Mouse (Mus musculus): ENCODE measurements around the gene Prtn3. TPM values are rescaled to one million over a fixed set of nuclear protein-coding genes. Genes with fewer than 3 reads are reported as not detected.

The Prtn3 gene
- polyA plus RNA-seq, 1 experiment from 2014 or later = 19.6 TPM

GRCm38 (mm10) chr10:79857894-79858293 lies 16.4 kb upstream of the Prtn3 start:
- Histone ChIP-seq H3K36me3 (ENCODE audit: control insufficient read depth, insufficient read depth, low read length) (peaks cover 53% of the 10 kb centered on the region), H3K27me3 (ENCODE audit: control insufficient read depth, insufficient read depth, low read length) (no peaks in the 10 kb centered on the region), H3K4me1 (ENCODE audit: control insufficient read depth, insufficient read depth, low read length) (peaks cover 30% of the 10 kb centered on the region), H3K9me3 (ENCODE audit: control insufficient read depth, low read length) (no peaks in the 10 kb centered on the region), H3K27ac (replicated peaks; ENCODE audit: low read depth, low read length) (no peak overlapping the region), H3K4me2 (ENCODE audit: low read depth, severe bottlenecking) (peak overlapping the region; percentile 91), H3K4me3 (ENCODE audit: low read depth, low read length) (peak overlapping the region; percentile 99), H3K9ac (ENCODE audit: low read length) (peak overlapping the region; percentile 43; the same call in 1 of the 2 replicates)
- ATAC-seq (ENCODE audit: insufficient number of reproducible peaks, low FRiP score, low TSS enrichment, low read depth) = no peak
- WGBS = 96% methylated on average over 2 of the region's 2 CpGs
- DNase-seq (ENCODE audit: low spot score) = no peak

- peaks cover 58% of the 10 kb centered on the region for H3K36me3 ChIP-seq (ENCODE audit: control insufficient read depth, insufficient read depth, low read length)
- H3K4me2 ChIP-seq (ENCODE audit: low read depth, severe bottlenecking) = peak overlapping the region; percentile 91
- ATAC-seq (ENCODE audit: insufficient number of reproducible peaks, low FRiP score, low TSS enrichment, low read depth) = no peak
- H3K4me3 ChIP-seq (ENCODE audit: low read depth, low read length) = no peak overlapping the region
- peaks cover 27% of the 10 kb centered on the region for H3K4me1 ChIP-seq (ENCODE audit: control insufficient read depth, insufficient read depth, low read length)
- 75% methylated on average over 17 of the region's 17 CpGs for WGBS
- no peak overlapping the region for H3K9ac ChIP-seq (ENCODE audit: low read length)
- DNase-seq (ENCODE audit: low spot score) = no peak
- H3K27me3 ChIP-seq (ENCODE audit: control insufficient read depth, insufficient read depth, low read length) = no peaks in the 10 kb centered on the region
- no peak overlapping the region for H3K27ac ChIP-seq (replicated peaks; ENCODE audit: low read depth, low read length)
- H3K9me3 ChIP-seq (ENCODE audit: control insufficient read depth, low read length) = no peaks in the 10 kb centered on the region
Observed at GRCm38 (mm10) chr10:79858416-79859074, 15.7 kb upstream of the Prtn3 start.

GRCm38 (mm10) chr10:79859116-79859515 lies 15.2 kb upstream of the Prtn3 start:
- peaks cover 58% of the 10 kb centered on the region for H3K36me3 ChIP-seq (ENCODE audit: control insufficient read depth, insufficient read depth, low read length)
- no peaks in the 10 kb centered on the region for H3K9me3 ChIP-seq (ENCODE audit: control insufficient read depth, low read length)
- no peak overlapping the region for H3K4me3 ChIP-seq (ENCODE audit: low read depth, low read length)
- no peak overlapping the region for H3K27ac ChIP-seq (replicated peaks; ENCODE audit: low read depth, low read length)
- H3K9ac ChIP-seq (ENCODE audit: low read length) = no peak overlapping the region
- H3K4me1 ChIP-seq (ENCODE audit: control insufficient read depth, insufficient read depth, low read length) = peaks cover 27% of the 10 kb centered on the region
- ATAC-seq (ENCODE audit: insufficient number of reproducible peaks, low FRiP score, low TSS enrichment, low read depth) (no peak), DNase-seq (ENCODE audit: low spot score) (no peak)
- no peaks in the 10 kb centered on the region for H3K27me3 ChIP-seq (ENCODE audit: control insufficient read depth, insufficient read depth, low read length)
- WGBS = 86% methylated on average over 11 of the region's 11 CpGs
- no peak overlapping the region for H3K4me2 ChIP-seq (ENCODE audit: low read depth, severe bottlenecking)

- Histone ChIP-seq H3K27ac (replicated peaks; ENCODE audit: low read depth, low read length) (no peak overlapping the region; the same call in 1 of the 2 replicates), H3K4me1 (ENCODE audit: control insufficient read depth, insufficient read depth, low read length) (peaks cover 27% of the 10 kb centered on the region), H3K27me3 (ENCODE audit: control insufficient read depth, insufficient read depth, low read length) (no peaks in the 10 kb centered on the region), H3K4me3 (ENCODE audit: low read depth, low read length) (no peak overlapping the region), H3K9me3 (ENCODE audit: control insufficient read depth, low read length) (no peaks in the 10 kb centered on the region), H3K9ac (ENCODE audit: low read length) (no peak overlapping the region), H3K4me2 (ENCODE audit: low read depth, severe bottlenecking) (no peak overlapping the region), H3K36me3 (ENCODE audit: control insufficient read depth, insufficient read depth, low read length) (peaks cover 61% of the 10 kb centered on the region)
- no peak for DNase-seq (ENCODE audit: low spot score)
- 94% methylated on average over 26 of the region's 26 CpGs for WGBS
- ATAC-seq (ENCODE audit: insufficient number of reproducible peaks, low FRiP score, low TSS enrichment, low read depth) = no peak
Observed at GRCm38 (mm10) chr10:79860079-79860911, 14.0 kb upstream of the Prtn3 start.

- WGBS = 83% methylated on average over 25 of the region's 25 CpGs
- H3K9me3 ChIP-seq (ENCODE audit: control insufficient read depth, low read length) = no peaks in the 10 kb centered on the region
- H3K27me3 ChIP-seq (ENCODE audit: control insufficient read depth, insufficient read depth, low read length) = no peaks in the 10 kb centered on the region
- H3K9ac ChIP-seq (ENCODE audit: low read length) = no peak overlapping the region
- peaks cover 61% of the 10 kb centered on the region for H3K36me3 ChIP-seq (ENCODE audit: control insufficient read depth, insufficient read depth, low read length)
- no peak overlapping the region for H3K4me2 ChIP-seq (ENCODE audit: low read depth, severe bottlenecking)
- 0 out of 2 replicates have a peak overlapping the region, but pooled peaks have one; percentile 10 for H3K27ac ChIP-seq (replicated peaks; ENCODE audit: low read depth, low read length)
- peaks cover 24% of the 10 kb centered on the region for H3K4me1 ChIP-seq (ENCODE audit: control insufficient read depth, insufficient read depth, low read length)
- peak; percentile 43 for DNase-seq (ENCODE audit: low spot score)
- no peak for ATAC-seq (ENCODE audit: insufficient number of reproducible peaks, low FRiP score, low TSS enrichment, low read depth)
- H3K4me3 ChIP-seq (ENCODE audit: low read depth, low read length) = no peak overlapping the region
Observed at GRCm38 (mm10) chr10:79861230-79862048, 12.8 kb upstream of the Prtn3 start.

GRCm38 (mm10) chr10:79862049-79862788 lies 12.1 kb upstream of the Prtn3 start:
- ATAC-seq (ENCODE audit: insufficient number of reproducible peaks, low FRiP score, low TSS enrichment, low read depth) (no peak), DNase-seq (ENCODE audit: low spot score) (no peak)
- Histone ChIP-seq H3K9ac (ENCODE audit: low read length) (no peak overlapping the region), H3K4me2 (ENCODE audit: low read depth, severe bottlenecking) (no peak overlapping the region), H3K4me3 (ENCODE audit: low read depth, low read length) (no peak overlapping the region), H3K27ac (replicated peaks; ENCODE audit: low read depth, low read length) (0 out of 2 replicates have a peak overlapping the region, but pooled peaks have one; percentile 10), H3K9me3 (ENCODE audit: control insufficient read depth, low read length) (no peaks in the 10 kb centered on the region), H3K27me3 (ENCODE audit: control insufficient read depth, insufficient read depth, low read length) (no peaks in the 10 kb centered on the region), H3K4me1 (ENCODE audit: control insufficient read depth, insufficient read depth, low read length) (peaks cover 17% of the 10 kb centered on the region), H3K36me3 (ENCODE audit: control insufficient read depth, insufficient read depth, low read length) (peaks cover 59% of the 10 kb centered on the region)
- WGBS = 91% methylated on average over 23 of the region's 23 CpGs

GRCm38 (mm10) chr10:79862925-79863324 lies 11.4 kb upstream of the Prtn3 start:
- Histone ChIP-seq H3K9me3 (ENCODE audit: control insufficient read depth, low read length) (no peaks in the 10 kb centered on the region), H3K9ac (ENCODE audit: low read length) (no peak overlapping the region), H3K27me3 (ENCODE audit: control insufficient read depth, insufficient read depth, low read length) (no peaks in the 10 kb centered on the region), H3K4me3 (ENCODE audit: low read depth, low read length) (no peak overlapping the region), H3K4me2 (ENCODE audit: low read depth, severe bottlenecking) (no peak overlapping the region), H3K36me3 (ENCODE audit: control insufficient read depth, insufficient read depth, low read length) (peaks cover 59% of the 10 kb centered on the region), H3K4me1 (ENCODE audit: control insufficient read depth, insufficient read depth, low read length) (peaks cover 10% of the 10 kb centered on the region), H3K27ac (replicated peaks; ENCODE audit: low read depth, low read length) (no peak overlapping the region)
- ATAC-seq (ENCODE audit: insufficient number of reproducible peaks, low FRiP score, low TSS enrichment, low read depth) = no peak
- DNase-seq (ENCODE audit: low spot score) = no peak
- 74% methylated on average over 10 of the region's 10 CpGs for WGBS

All from limb, embryonic 11.5 days (tissue).